Mouse (Mus musculus) CH12.LX (cell line): ENCODE measurements around the gene Borcs7. TPM values are rescaled to one million over a fixed set of nuclear protein-coding genes. Genes with fewer than 3 reads are reported as not detected.

Experiments
- DNase-seq: peaks from one replicate; pipeline ENCODE4 v3.0.0-alpha.2; 2013; ENCODE audit errors: extremely low read depth
- H3K27ac ChIP-seq: 2 replicates; pipeline ENCODE4 v1.5.1; 2012; ENCODE audit warnings: low read depth, mild to moderate bottlenecking, control low read depth, moderate library complexity; ENCODE audit not compliant: insufficient read depth
- H3K27me3 ChIP-seq: replicated peaks from 2 replicates; pipeline ENCODE3; 2012; ENCODE audit warnings: inconsistent platforms
- H3K36me3 ChIP-seq, 2 experiments: replicated peaks in 1 of 2; 2 replicates each; pipeline versions ENCODE3 to v1.6.1; 2012; ENCODE audit warnings: inconsistent platforms in 1 of 2, low read length in 1 of 2, mild to moderate bottlenecking in 1 of 2, mixed read lengths in 1 of 2, moderate library complexity in 1 of 2; ENCODE audit not compliant: control insufficient read depth in 1 of 2, insufficient read depth in 1 of 2
- H3K4me1 ChIP-seq, 2 experiments: 2 replicates each; pipeline ENCODE4 v1.6.1; 2012; ENCODE audit warnings: inconsistent platforms in 1 of 2, moderate library complexity in 1 of 2; ENCODE audit not compliant: insufficient read depth in 2 of 2, control insufficient read depth in 1 of 2
- H3K4me2 ChIP-seq: 2 replicates; pipeline ENCODE4 v1.6.1; 2012; ENCODE audit warnings: low read depth, mild to moderate bottlenecking, control low read depth; ENCODE audit not compliant: poor library complexity, insufficient read depth, severe bottlenecking
- H3K4me3 ChIP-seq, 3 experiments: fragments of 150-350 bp in 1 of 3; sonication (generic) in 1 of 3; replicated peaks in 1 of 3; 2 replicates each; pipeline versions ENCODE3 to v1.5.1; 2011 to 2012; ENCODE audit warnings: low read depth in 2 of 3, low read length in 2 of 3, mild to moderate bottlenecking in 2 of 3, moderate library complexity in 2 of 3, control low read depth in 1 of 3, improper control_type of control experiment in 1 of 3, inconsistent platforms in 1 of 3, mixed read lengths in 1 of 3; ENCODE audit not compliant: poor library complexity in 1 of 3
- H3K79me2 ChIP-seq: replicated peaks from 2 replicates; pipeline ENCODE4 v1.6.1; 2012; ENCODE audit warnings: mild to moderate bottlenecking, moderate library complexity; ENCODE audit not compliant: control insufficient read depth, poor library complexity, insufficient read depth, severe bottlenecking; ENCODE audit errors: extremely low read depth
- H3K9ac ChIP-seq: 2 replicates; pipeline ENCODE4 v1.6.1; 2012; ENCODE audit warnings: low read depth, mild to moderate bottlenecking, control low read depth, moderate library complexity; ENCODE audit not compliant: insufficient read depth
- H3K9me3 ChIP-seq: replicated peaks from 2 replicates; pipeline ENCODE3; 2012; ENCODE audit warnings: low read length, inconsistent platforms, mixed read lengths
- BHLHE40 ChIP-seq: IDR thresholded peaks from 2 replicates; pipeline ENCODE4 v1.6.1; 2011; ENCODE audit warnings: mild to moderate bottlenecking, low read depth, low read length, improper control_type of control experiment
- CHD1 ChIP-seq: IDR thresholded peaks from 2 replicates; pipeline ENCODE4 v1.6.1; 2012; ENCODE audit warnings: low read depth, low read length, improper control_type of control experiment, inconsistent platforms
- CHD2 ChIP-seq: IDR thresholded peaks from 2 replicates; pipeline ENCODE4 v1.6.1; 2011; ENCODE audit warnings: low read length, improper control_type of control experiment
- CTCF ChIP-seq, 2 experiments: IDR thresholded peaks in 1 of 2; conservative IDR thresholded peaks in 1 of 2; 2 replicates each; pipeline ENCODE4 v1.5.1; 2011 to 2012; ENCODE audit warnings: low read depth in 2 of 2, low read length in 2 of 2, improper control_type of control experiment in 1 of 2, inconsistent platforms in 1 of 2, mild to moderate bottlenecking in 1 of 2, moderate library complexity in 1 of 2
- E2F4 ChIP-seq: IDR thresholded peaks from 2 replicates; pipeline ENCODE4 v1.6.1; 2011; ENCODE audit warnings: low read depth, low read length, improper control_type of control experiment; ENCODE audit not compliant: insufficient replicate concordance
- ELF1 ChIP-seq: IDR thresholded peaks from 2 replicates; pipeline ENCODE4 v1.6.1; 2014; ENCODE audit warnings: low read depth, mild to moderate bottlenecking, inconsistent platforms, low read length, improper control_type of control experiment
- EP300 ChIP-seq: IDR thresholded peaks from 2 replicates; pipeline ENCODE4 v1.6.1; 2011; ENCODE audit warnings: low read length, improper control_type of control experiment
- ETS1 ChIP-seq: conservative IDR thresholded peaks from 2 replicates; pipeline ENCODE4 v1.6.1; 2012; ENCODE audit warnings: low read depth, mild to moderate bottlenecking, inconsistent platforms, low read length, improper control_type of control experiment, moderate library complexity
- GABPA ChIP-seq: IDR thresholded peaks from 2 replicates; pipeline ENCODE4 v1.6.1; 2012; ENCODE audit warnings: low read depth, low read length, improper control_type of control experiment, inconsistent platforms; ENCODE audit not compliant: insufficient replicate concordance
- IRF4 ChIP-seq: IDR thresholded peaks from 2 replicates; pipeline ENCODE4 v1.6.1; 2014; ENCODE audit warnings: low read depth, mild to moderate bottlenecking, inconsistent platforms, low read length, improper control_type of control experiment
- JUN ChIP-seq: IDR thresholded peaks from 2 replicates; pipeline ENCODE4 v1.6.1; 2011; ENCODE audit warnings: low read depth, mild to moderate bottlenecking, low read length, improper control_type of control experiment, moderate library complexity; ENCODE audit not compliant: insufficient read depth
- JUND ChIP-seq: conservative IDR thresholded peaks from 2 replicates; pipeline ENCODE4 v1.6.1; 2011; ENCODE audit warnings: low read depth, low read length, improper control_type of control experiment
- KAT2A ChIP-seq: IDR thresholded peaks from 2 replicates; pipeline ENCODE4 v1.6.1; 2012; ENCODE audit warnings: low read length, improper control_type of control experiment, inconsistent platforms; ENCODE audit not compliant: insufficient replicate concordance
- MAFK ChIP-seq: IDR thresholded peaks from 2 replicates; pipeline ENCODE4 v1.6.1; 2011; ENCODE audit warnings: low read length, improper control_type of control experiment; ENCODE audit not compliant: insufficient replicate concordance
- MAX ChIP-seq: IDR thresholded peaks from 2 replicates; pipeline ENCODE4 v1.6.1; 2011; ENCODE audit warnings: low read length, improper control_type of control experiment
- MAZ ChIP-seq: IDR thresholded peaks from 2 replicates; pipeline ENCODE4 v1.6.1; 2012; ENCODE audit warnings: low read depth, mild to moderate bottlenecking, inconsistent platforms, low read length, improper control_type of control experiment, moderate library complexity
- MEF2A ChIP-seq: IDR thresholded peaks from 2 replicates; pipeline ENCODE4 v1.6.1; 2014; ENCODE audit warnings: low read depth, mild to moderate bottlenecking, inconsistent platforms, low read length, improper control_type of control experiment, borderline replicate concordance
- MXI1 ChIP-seq: IDR thresholded peaks from 2 replicates; pipeline ENCODE4 v1.6.1; 2011; ENCODE audit warnings: mild to moderate bottlenecking, low read depth, low read length, improper control_type of control experiment
- MYC ChIP-seq: IDR thresholded peaks from 2 replicates; pipeline ENCODE4 v1.6.1; 2011; ENCODE audit warnings: low read depth, mild to moderate bottlenecking, improper control_type of control experiment, low read length
- NRF1 ChIP-seq: IDR thresholded peaks from 2 replicates; pipeline ENCODE4 v1.6.1; 2014; ENCODE audit warnings: low read depth, mild to moderate bottlenecking, inconsistent platforms, low read length, improper control_type of control experiment, moderate library complexity
- PAX5 ChIP-seq: IDR thresholded peaks from 2 replicates; pipeline ENCODE4 v1.6.1; 2012; ENCODE audit warnings: low read length, inconsistent platforms, mixed read lengths
- POLR2A ChIP-seq: IDR thresholded peaks from 2 replicates; pipeline ENCODE4 v1.6.1; 2011; ENCODE audit warnings: low read depth, mild to moderate bottlenecking, improper control_type of control experiment, low read length
- RAD21 ChIP-seq: IDR thresholded peaks from 2 replicates; pipeline ENCODE4 v1.6.1; 2011; ENCODE audit warnings: low read depth, mild to moderate bottlenecking, low read length, improper control_type of control experiment, moderate library complexity
- SIN3A ChIP-seq: IDR thresholded peaks from 2 replicates; pipeline ENCODE4 v1.6.1; 2012; ENCODE audit warnings: low read length, improper control_type of control experiment, inconsistent platforms
- SMC3 ChIP-seq: IDR thresholded peaks from 2 replicates; pipeline ENCODE4 v1.6.1; 2011; ENCODE audit warnings: low read depth, low read length, improper control_type of control experiment
- TBP ChIP-seq: conservative IDR thresholded peaks from 2 replicates; pipeline ENCODE4 v1.6.1; 2011; ENCODE audit warnings: low read depth, low read length, improper control_type of control experiment
- UBTF ChIP-seq: IDR thresholded peaks from 2 replicates; pipeline ENCODE4 v1.6.1; 2012; ENCODE audit warnings: low read depth, mild to moderate bottlenecking, inconsistent platforms, low read length, improper control_type of control experiment, moderate library complexity
- USF1 ChIP-seq: IDR thresholded peaks from 2 replicates; pipeline ENCODE4 v1.6.1; 2014; ENCODE audit warnings: low read depth, mild to moderate bottlenecking, inconsistent platforms, low read length, improper control_type of control experiment
- USF2 ChIP-seq: conservative IDR thresholded peaks from 2 replicates; pipeline ENCODE4 v1.6.1; 2011; ENCODE audit warnings: low read depth, low read length, improper control_type of control experiment
- ZC3H11A ChIP-seq: IDR thresholded peaks from 2 replicates; pipeline ENCODE4 v1.6.1; 2012; ENCODE audit warnings: low read depth, mild to moderate bottlenecking, inconsistent platforms, low read length, improper control_type of control experiment
- ZNF384 ChIP-seq: IDR thresholded peaks from 2 replicates; pipeline ENCODE4 v1.6.1; 2012; ENCODE audit warnings: low read depth, low read length, improper control_type of control experiment, inconsistent platforms
- dilution Hi-C: fragments of 300-500 bp; cut with MboI; formaldehyde crosslinking; loops from 2 replicates; pipeline ENCODE4 v1.14.3; 2020; ENCODE audit warnings: low sequenced_read_pairs; ENCODE audit not compliant: extremely low pct_unique_long_range_greater_than_20kb, extremely low pct_ligation_motif_present
- in situ Hi-C: fragments of 300-500 bp; cut with MboI; formaldehyde crosslinking; loops from 3 replicates; pipeline ENCODE4 v1.14.3; 2019; ENCODE audit warnings: low sequenced_read_pairs, low pct_ligation_motif_present, low pct_unique_long_range_greater_than_20kb, mixed read lengths
- polyA plus RNA-seq: library from polyadenylated mRNA; unstranded; fragments of >175 nt; gene quantifications from 2 replicates; pipeline ENCODE4 v1.2.1, GENCODE M21; 2012; ENCODE audit warnings: low read depth; ENCODE audit not compliant: insufficient read length
- total RNA-seq, 2 experiments: library from RNA; depleted of rRNA; stranded (reverse); fragments of 300-350 nt in 1 of 2; fragments of >200 nt in 1 of 2; gene quantifications; 2 replicates each; pipeline ENCODE4 v1.2.3; 2012 to 2014

Borcs7 gene
- total and polyA plus RNA-seq, 3 experiments: 6.6 to 14.5 (median 7.6) TPM

GRCm38 (mm10) chr19:46669802-46670201 is 19.9 kb upstream of the Borcs7 start:
- no peak overlapping the region for H3K4me2 ChIP-seq

GRCm38 (mm10) chr19:46670691-46671090 is 19.0 kb upstream of the Borcs7 start:
- Histone ChIP-seq H3K27ac (no peak overlapping the region), H3K4me3 (no peak overlapping the region), H3K4me2 (no peak overlapping the region), H3K36me3 (no peaks in the 10 kb centered on the region), H3K27me3 (no peaks in the 10 kb centered on the region), H3K4me1 (no peaks in the 10 kb centered on the region), H3K79me2 (no peaks in the 10 kb centered on the region), H3K9ac (no peak overlapping the region), H3K9me3 (no peaks in the 10 kb centered on the region)
- in situ Hi-C loops (loop anchor here (5.0 to 10.0 kb wide), 3 partner anchors 72 to 324 kb away; no protein-coding TSS in a partner anchor), dilution Hi-C loops (no loop called here)
- peak; percentile 62 for DNase-seq
- TF ChIP-seq CTCF (conservative IDR thresholded peaks at IDR 0.05 in 1 of 2, IDR thresholded peaks at IDR 0.05 in 1 of 2; ENCODE audit: low read depth in 2 of 2, low read length in 2 of 2) (peak; percentile 44 to 98), SIN3A (no peak), POLR2A (no peak), ETS1 (no peak), MAZ (no peak), EP300 (no peak), PAX5 (no peak), MXI1 (no peak), BHLHE40 (no peak), MAFK (no peak), E2F4 (no peak), NRF1 (no peak; the same call in 1 of the 2 replicates), ZC3H11A (peak; percentile 86), JUN (no peak), KAT2A (no peak), ELF1 (no peak), MYC (no peak), JUND (no peak), IRF4 (no peak), CHD2 (no peak), UBTF (no peak), CHD1 (no peak), TBP (no peak), SMC3 (peak; percentile 97), USF1 (no peak), GABPA (no peak), USF2 (no peak), MAX (no peak), RAD21 (peak; percentile 98), ZNF384 (no peak)

More at GRCm38 (mm10) chr19:46669802-46670201, 19.9 kb upstream of the Borcs7 start:
- Histone ChIP-seq H3K27ac (no peak overlapping the region), H3K9ac (no peak overlapping the region), H3K27me3 (no peaks in the 10 kb centered on the region), H3K36me3 (no peaks in the 10 kb centered on the region), H3K4me1 (no peaks in the 10 kb centered on the region), H3K79me2 (no peaks in the 10 kb centered on the region), H3K9me3 (no peaks in the 10 kb centered on the region), H3K4me3 (no peak overlapping the region)
- TF ChIP-seq CTCF (conservative IDR thresholded peaks at IDR 0.05 in 1 of 2, IDR thresholded peaks at IDR 0.05 in 1 of 2; ENCODE audit: low read depth in 2 of 2, low read length in 2 of 2): no peak
- TF ChIP-seq EP300: no peak
- TF ChIP-seq ETS1: no peak
- no peak for TF ChIP-seq BHLHE40
- TF ChIP-seq MXI1: no peak
- no peak for TF ChIP-seq TBP
- no peak for TF ChIP-seq IRF4
- no peak for TF ChIP-seq MAFK
- TF ChIP-seq MAZ: no peak
- no peak for TF ChIP-seq JUND
- no peak for TF ChIP-seq MEF2A
- no peak for TF ChIP-seq NRF1
- in situ Hi-C loops: loop anchor here (5.0 to 10.0 kb wide), 4 partner anchors 72 to 325 kb away; no protein-coding TSS in a partner anchor
- DNase-seq: no peak
- dilution Hi-C loops: no loop called here
